Mouse (Mus musculus) CH12.LX (cell line): ENCODE results near the gene Cirbp. TPM values are rescaled to one million over a fixed set of nuclear protein-coding genes. Genes with fewer than 3 reads are reported as not detected.

Experiments used
- DNase-seq: peaks from one replicate; pipeline ENCODE4 v3.0.0-alpha.2; 2013; ENCODE audit errors: extremely low read depth
- H3K27ac ChIP-seq: 2 replicates; pipeline ENCODE4 v1.5.1; 2012; ENCODE audit warnings: low read depth, mild to moderate bottlenecking, control low read depth, moderate library complexity; ENCODE audit not compliant: insufficient read depth
- H3K27me3 ChIP-seq: replicated peaks from 2 replicates; pipeline ENCODE3; 2012; ENCODE audit warnings: inconsistent platforms
- H3K36me3 ChIP-seq, 2 experiments: replicated peaks in 1 of 2; 2 replicates each; pipeline versions ENCODE3 to v1.6.1; 2012; ENCODE audit warnings: inconsistent platforms in 1 of 2, low read length in 1 of 2, mild to moderate bottlenecking in 1 of 2, mixed read lengths in 1 of 2, moderate library complexity in 1 of 2; ENCODE audit not compliant: control insufficient read depth in 1 of 2, insufficient read depth in 1 of 2
- H3K4me1 ChIP-seq, 2 experiments: 2 replicates each; pipeline ENCODE4 v1.6.1; 2012; ENCODE audit warnings: inconsistent platforms in 1 of 2, moderate library complexity in 1 of 2; ENCODE audit not compliant: insufficient read depth in 2 of 2, control insufficient read depth in 1 of 2
- H3K4me2 ChIP-seq: 2 replicates; pipeline ENCODE4 v1.6.1; 2012; ENCODE audit warnings: low read depth, mild to moderate bottlenecking, control low read depth; ENCODE audit not compliant: poor library complexity, insufficient read depth, severe bottlenecking
- H3K4me3 ChIP-seq, 3 experiments: fragments of 150-350 bp in 1 of 3; sonication (generic) in 1 of 3; replicated peaks in 1 of 3; 2 replicates each; pipeline versions ENCODE3 to v1.5.1; 2011 to 2012; ENCODE audit warnings: low read depth in 2 of 3, low read length in 2 of 3, mild to moderate bottlenecking in 2 of 3, moderate library complexity in 2 of 3, control low read depth in 1 of 3, improper control_type of control experiment in 1 of 3, inconsistent platforms in 1 of 3, mixed read lengths in 1 of 3; ENCODE audit not compliant: poor library complexity in 1 of 3
- H3K79me2 ChIP-seq: replicated peaks from 2 replicates; pipeline ENCODE4 v1.6.1; 2012; ENCODE audit warnings: mild to moderate bottlenecking, moderate library complexity; ENCODE audit not compliant: control insufficient read depth, poor library complexity, insufficient read depth, severe bottlenecking; ENCODE audit errors: extremely low read depth
- H3K9ac ChIP-seq: 2 replicates; pipeline ENCODE4 v1.6.1; 2012; ENCODE audit warnings: low read depth, mild to moderate bottlenecking, control low read depth, moderate library complexity; ENCODE audit not compliant: insufficient read depth
- H3K9me3 ChIP-seq: replicated peaks from 2 replicates; pipeline ENCODE3; 2012; ENCODE audit warnings: low read length, inconsistent platforms, mixed read lengths
- BHLHE40 ChIP-seq: IDR thresholded peaks from 2 replicates; pipeline ENCODE4 v1.6.1; 2011; ENCODE audit warnings: mild to moderate bottlenecking, low read depth, low read length, improper control_type of control experiment
- CHD1 ChIP-seq: IDR thresholded peaks from 2 replicates; pipeline ENCODE4 v1.6.1; 2012; ENCODE audit warnings: low read depth, low read length, improper control_type of control experiment, inconsistent platforms
- ETS1 ChIP-seq: conservative IDR thresholded peaks from 2 replicates; pipeline ENCODE4 v1.6.1; 2012; ENCODE audit warnings: low read depth, mild to moderate bottlenecking, inconsistent platforms, low read length, improper control_type of control experiment, moderate library complexity
- IRF4 ChIP-seq: IDR thresholded peaks from 2 replicates; pipeline ENCODE4 v1.6.1; 2014; ENCODE audit warnings: low read depth, mild to moderate bottlenecking, inconsistent platforms, low read length, improper control_type of control experiment
- JUN ChIP-seq: IDR thresholded peaks from 2 replicates; pipeline ENCODE4 v1.6.1; 2011; ENCODE audit warnings: low read depth, mild to moderate bottlenecking, low read length, improper control_type of control experiment, moderate library complexity; ENCODE audit not compliant: insufficient read depth
- JUND ChIP-seq: conservative IDR thresholded peaks from 2 replicates; pipeline ENCODE4 v1.6.1; 2011; ENCODE audit warnings: low read depth, low read length, improper control_type of control experiment
- MAX ChIP-seq: IDR thresholded peaks from 2 replicates; pipeline ENCODE4 v1.6.1; 2011; ENCODE audit warnings: low read length, improper control_type of control experiment
- MAZ ChIP-seq: IDR thresholded peaks from 2 replicates; pipeline ENCODE4 v1.6.1; 2012; ENCODE audit warnings: low read depth, mild to moderate bottlenecking, inconsistent platforms, low read length, improper control_type of control experiment, moderate library complexity
- MEF2A ChIP-seq: IDR thresholded peaks from 2 replicates; pipeline ENCODE4 v1.6.1; 2014; ENCODE audit warnings: low read depth, mild to moderate bottlenecking, inconsistent platforms, low read length, improper control_type of control experiment, borderline replicate concordance
- MXI1 ChIP-seq: IDR thresholded peaks from 2 replicates; pipeline ENCODE4 v1.6.1; 2011; ENCODE audit warnings: mild to moderate bottlenecking, low read depth, low read length, improper control_type of control experiment
- MYC ChIP-seq: IDR thresholded peaks from 2 replicates; pipeline ENCODE4 v1.6.1; 2011; ENCODE audit warnings: low read depth, mild to moderate bottlenecking, improper control_type of control experiment, low read length
- NELFE ChIP-seq: IDR thresholded peaks from 2 replicates; pipeline ENCODE4 v1.6.1; 2011; ENCODE audit warnings: low read depth, low read length, improper control_type of control experiment
- NRF1 ChIP-seq: IDR thresholded peaks from 2 replicates; pipeline ENCODE4 v1.6.1; 2014; ENCODE audit warnings: low read depth, mild to moderate bottlenecking, inconsistent platforms, low read length, improper control_type of control experiment, moderate library complexity
- PAX5 ChIP-seq: IDR thresholded peaks from 2 replicates; pipeline ENCODE4 v1.6.1; 2012; ENCODE audit warnings: low read length, inconsistent platforms, mixed read lengths
- RAD21 ChIP-seq: IDR thresholded peaks from 2 replicates; pipeline ENCODE4 v1.6.1; 2011; ENCODE audit warnings: low read depth, mild to moderate bottlenecking, low read length, improper control_type of control experiment, moderate library complexity
- RCOR1 ChIP-seq: conservative IDR thresholded peaks from 2 replicates; pipeline ENCODE4 v1.6.1; 2012; ENCODE audit warnings: low read depth, mild to moderate bottlenecking, inconsistent platforms, low read length, improper control_type of control experiment
- SIN3A ChIP-seq: IDR thresholded peaks from 2 replicates; pipeline ENCODE4 v1.6.1; 2012; ENCODE audit warnings: low read length, improper control_type of control experiment, inconsistent platforms
- SMC3 ChIP-seq: IDR thresholded peaks from 2 replicates; pipeline ENCODE4 v1.6.1; 2011; ENCODE audit warnings: low read depth, low read length, improper control_type of control experiment
- ZC3H11A ChIP-seq: IDR thresholded peaks from 2 replicates; pipeline ENCODE4 v1.6.1; 2012; ENCODE audit warnings: low read depth, mild to moderate bottlenecking, inconsistent platforms, low read length, improper control_type of control experiment
- ZMIZ1 ChIP-seq: IDR thresholded peaks from 2 replicates; pipeline ENCODE4 v1.6.1; 2012; ENCODE audit warnings: low read depth, mild to moderate bottlenecking, inconsistent platforms, low read length, improper control_type of control experiment
- ZNF384 ChIP-seq: IDR thresholded peaks from 2 replicates; pipeline ENCODE4 v1.6.1; 2012; ENCODE audit warnings: low read depth, low read length, improper control_type of control experiment, inconsistent platforms
- dilution Hi-C: fragments of 300-500 bp; cut with MboI; formaldehyde crosslinking; loops from 2 replicates; pipeline ENCODE4 v1.14.3; 2020; ENCODE audit warnings: low sequenced_read_pairs; ENCODE audit not compliant: extremely low pct_unique_long_range_greater_than_20kb, extremely low pct_ligation_motif_present
- in situ Hi-C: fragments of 300-500 bp; cut with MboI; formaldehyde crosslinking; loops from 3 replicates; pipeline ENCODE4 v1.14.3; 2019; ENCODE audit warnings: low sequenced_read_pairs, low pct_ligation_motif_present, low pct_unique_long_range_greater_than_20kb, mixed read lengths
- polyA plus RNA-seq: library from polyadenylated mRNA; unstranded; fragments of >175 nt; gene quantifications from 2 replicates; pipeline ENCODE4 v1.2.1, GENCODE M21; 2012; ENCODE audit warnings: low read depth; ENCODE audit not compliant: insufficient read length
- total RNA-seq, 2 experiments: library from RNA; depleted of rRNA; stranded (reverse); fragments of 300-350 nt in 1 of 2; fragments of >200 nt in 1 of 2; gene quantifications; 2 replicates each; pipeline ENCODE4 v1.2.3; 2012 to 2014

The Cirbp gene
- total and polyA plus RNA-seq, 3 experiments, result 27.0 to 40.2 (median 34.4) TPM

- TF ChIP-seq ZMIZ1, result no peak; the same call in 1 of the 2 replicates
- TF ChIP-seq PAX5, result no peak
Measured at GRCm38 (mm10) chr10:80172527-80173292, 6.9 kb downstream of the Cirbp start, which contains the start of gene 1600002K03Rik (continued).

- H3K36me3 ChIP-seq, result peaks cover 27 to 52% of the 10 kb centered on the region in 2 experiments
- H3K79me2 ChIP-seq, result peaks cover 16% of the 10 kb centered on the region
- H3K27ac ChIP-seq, result no peak overlapping the region
- H3K9me3 ChIP-seq, result no peaks in the 10 kb centered on the region
- peak overlapping the region; percentile 33 for H3K4me2 ChIP-seq
- peaks cover under 1% of the 10 kb centered on the region for H3K27me3 ChIP-seq
- dilution Hi-C loops, result no loop called here
- H3K4me3 ChIP-seq, result peak overlapping the region; percentile 2 to 46 (median 36)
- peak overlapping the region; percentile 62; the same call in 1 of the 2 replicates for H3K9ac ChIP-seq
- DNase-seq, result no peak
- peaks cover 20 to 61% of the 10 kb centered on the region in 2 experiments for H3K4me1 ChIP-seq
- in situ Hi-C loops, result no loop called here
- peak; percentile 64; the same call in 1 of the 2 replicates for TF ChIP-seq BHLHE40
- TF ChIP-seq CHD1, result no peak
- no peak for TF ChIP-seq PAX5
- TF ChIP-seq ETS1, result no peak
- no peak for TF ChIP-seq ZC3H11A
- TF ChIP-seq ZNF384, result peak; percentile 71
Measured at GRCm38 (mm10) chr10:80173358-80173757, 7.6 kb downstream of the Cirbp start.

GRCm38 (mm10) chr10:80173955-80174640, 8.3 kb downstream of the Cirbp start:
- in situ Hi-C loops, result no loop called here
- no peak overlapping the region for H3K27ac ChIP-seq

More at GRCm38 (mm10) chr10:80173955-80174640, 8.3 kb downstream of the Cirbp start:
- dilution Hi-C loops, result no loop called here
- no peak overlapping the region for H3K4me3 ChIP-seq
- H3K9ac ChIP-seq, result no peak overlapping the region
- peaks cover 9% of the 10 kb centered on the region for H3K79me2 ChIP-seq
- no peaks in the 10 kb centered on the region for H3K9me3 ChIP-seq
- H3K36me3 ChIP-seq, result peaks cover 27 to 52% of the 10 kb centered on the region in 2 experiments
- H3K4me1 ChIP-seq, result peaks cover 27 to 63% of the 10 kb centered on the region in 2 experiments
- TF ChIP-seq MEF2A (no peak), CHD1 (no peak), SMC3 (no peak), JUN (no peak), PAX5 (no peak), MAX (no peak), NELFE (no peak), IRF4 (no peak), MYC (no peak), MAZ (no peak), RAD21 (no peak), ETS1 (no peak), SIN3A (no peak), MXI1 (no peak), JUND (no peak), NRF1 (no peak), RCOR1 (no peak)
- no peak overlapping the region for H3K4me2 ChIP-seq
- no peak for DNase-seq
- peaks cover 8% of the 10 kb centered on the region for H3K27me3 ChIP-seq
